ENCODE assay signal across 18 mouse cellular contexts in the genomic region with DNA sequence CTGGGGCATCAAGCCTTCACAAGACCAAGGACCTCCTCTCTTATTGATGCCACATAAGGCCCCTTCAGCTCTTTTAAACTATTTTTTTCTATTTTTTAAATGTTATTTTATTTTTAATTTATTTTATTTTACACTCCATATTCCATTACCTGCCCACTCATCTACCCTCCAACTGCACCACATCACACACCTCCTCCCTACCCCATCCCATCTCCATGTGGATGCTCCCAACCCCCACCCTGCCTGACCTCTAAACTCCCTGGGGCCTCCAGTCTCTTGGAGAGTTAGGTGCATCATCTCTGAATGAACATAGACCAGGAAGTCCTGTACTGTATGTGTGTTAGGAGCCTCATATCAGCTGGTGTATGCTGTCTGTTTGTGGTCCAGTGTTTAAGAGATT.
"Had no signal": no experiment of that assay in that cellular context is flagged by ENCODE, and none has a peak within 500 bp of the region (broad histone marks: within the 10 kb centered on the region; RNA-seq: fewer than 3 reads in every experiment).

No protein-coding gene starts in this region.

- H3K36me3 ChIP-seq: midbrain, embryonic 10.5 days; neural tube, embryonic 13.5 days; neural tube, embryonic 15.5 days had no signal

- H3K27ac ChIP-seq: liver, embryonic 14.5 days; midbrain, embryonic 10.5 days; neural tube, embryonic 13.5 days; neural tube, embryonic 15.5 days had no signal

- H3K9me3 ChIP-seq: midbrain, embryonic 10.5 days; neural tube, embryonic 13.5 days; neural tube, embryonic 15.5 days had no signal

- H3K4me3 ChIP-seq: midbrain, embryonic 10.5 days; myocyte; neural tube, embryonic 13.5 days; neural tube, embryonic 15.5 days had no signal

- H3K9ac ChIP-seq: liver, embryonic 14.5 days; lung, embryonic 14.5 days; neural tube, embryonic 13.5 days; neural tube, embryonic 15.5 days had no signal

- DNase-seq: lung, adult 18-20 months; lung, embryonic 14.5 days; lung, postnatal 10 days; lung, postnatal 4 days; retina, postnatal 1 day; right cerebral cortex, adult 18-20 months; right cerebral cortex, postnatal 25 days; right cerebral cortex, postnatal 4 days; spleen, adult 18-20 months; thymus, adult 18-20 months; thymus, postnatal 14 days; thymus, postnatal 36 days had no signal

- H3K4me1 ChIP-seq: midbrain, embryonic 10.5 days; neural tube, embryonic 13.5 days; neural tube, embryonic 15.5 days had no signal

- ATAC-seq: midbrain, embryonic 16.5 days had no signal

- H3K27me3 ChIP-seq: neural tube, embryonic 13.5 days; neural tube, embryonic 15.5 days had no signal

- H3K4me2 ChIP-seq: lung, embryonic 14.5 days; neural tube, embryonic 13.5 days; neural tube, embryonic 15.5 days had no signal
